Mouse (Mus musculus) heart, postnatal 0 days (tissue): ENCODE data around the gene Plcb4.

ENCODE experiments used
- CTCF ChIP-seq: IDR thresholded peaks from 2 replicates; pipeline ENCODE4 v1.5.1; 2016; ENCODE audit warnings: antibody characterized with exemption, control low read depth, low read depth
- EP300 ChIP-seq: IDR thresholded peaks from 2 replicates; pipeline ENCODE4 v1.6.1; 2016; ENCODE audit warnings: antibody characterized with exemption, low read depth

DNA sequence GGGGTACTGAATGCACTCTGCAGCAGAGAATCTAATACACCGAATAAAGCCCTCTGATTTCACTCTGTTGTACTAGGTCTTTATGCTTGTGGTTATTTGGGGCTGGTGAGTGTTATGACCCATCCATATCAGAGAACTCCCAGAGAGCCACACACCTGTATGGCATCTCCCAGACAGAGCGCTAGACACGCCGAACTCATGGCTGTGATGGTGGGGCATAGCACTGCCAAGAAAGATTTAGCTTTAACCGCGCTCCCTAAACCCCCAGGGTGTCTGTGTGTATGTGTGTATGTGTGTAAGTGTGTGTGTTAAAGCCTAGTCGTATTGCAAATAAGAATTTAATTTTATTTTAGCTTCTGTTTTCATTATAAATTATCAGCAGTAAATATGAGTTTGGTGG lies 399.6 kb downstream of the Plcb4 start:
- no peak for TF ChIP-seq CTCF
- no peak for TF ChIP-seq EP300
